Mouse (Mus musculus) C2C12 (cell line): ENCODE data around the gene Gjc2. TPM values are rescaled to one million over a fixed set of nuclear protein-coding genes. Genes with fewer than 3 reads are reported as not detected.
"Not testable (repeated sequence)": the region's sequence is repeated elsewhere in the genome, so short reads cannot be mapped to it uniquely, and the experiment has no call there.

Experiments
- H3K27me3 ChIP-seq: one replicate; pipeline ENCODE4 v1.6.1; 2011; ENCODE audit not compliant: control insufficient read depth, insufficient read depth, insufficient read length
- H3K36me3 ChIP-seq: one replicate; pipeline ENCODE4 v1.6.1; 2011; ENCODE audit not compliant: control insufficient read depth, insufficient read depth
- H3K4me3 ChIP-seq: one replicate; pipeline ENCODE4 v1.5.1; 2011; ENCODE audit warnings: mild to moderate bottlenecking, control low read depth; ENCODE audit not compliant: poor library complexity, insufficient read depth, severe bottlenecking
- H3K79me2 ChIP-seq: one replicate; pipeline ENCODE4 v1.6.1; 2011; ENCODE audit not compliant: control insufficient read depth, insufficient read depth
- H3K79me3 ChIP-seq: one replicate; pipeline ENCODE4 v1.6.1; 2011; ENCODE audit warnings: low read depth, control low read depth
- H3ac ChIP-seq: one replicate; pipeline ENCODE3; 2011; ENCODE audit warnings: low read depth; ENCODE audit not compliant: control insufficient read depth, insufficient read length
- CEBPB ChIP-seq: IDR thresholded peaks from one replicate; pipeline ENCODE4 v1.6.1; 2011; ENCODE audit warnings: low read depth, mild to moderate bottlenecking, control low read depth, moderate library complexity
- CTCF ChIP-seq: IDR thresholded peaks from one replicate; pipeline ENCODE4 v1.5.1; 2011; ENCODE audit not compliant: control insufficient read depth, insufficient read depth, insufficient read length
- FOSL1 ChIP-seq: IDR thresholded peaks from one replicate; pipeline ENCODE4 v1.8.0; 2011; ENCODE audit warnings: mild to moderate bottlenecking, low read length; ENCODE audit not compliant: poor library complexity, insufficient read depth, severe bottlenecking
- MAX ChIP-seq: IDR thresholded peaks from one replicate; pipeline ENCODE4 v1.6.1; 2011; ENCODE audit warnings: mild to moderate bottlenecking, control low read depth
- MYOD1 ChIP-seq: IDR thresholded peaks from one replicate; pipeline ENCODE4 v1.6.1; 2011; ENCODE audit warnings: low read depth; ENCODE audit not compliant: control insufficient read depth, insufficient read length
- MYOG ChIP-seq: IDR thresholded peaks from one replicate; pipeline ENCODE4 v1.6.1; 2011; ENCODE audit not compliant: control insufficient read depth, insufficient read length; ENCODE audit errors: extremely low read depth
- USF1 ChIP-seq: IDR thresholded peaks from one replicate; pipeline ENCODE4 v1.6.1; 2011; ENCODE audit warnings: low read depth, mild to moderate bottlenecking, control low read depth, moderate library complexity
- polyA plus RNA-seq: library from polyadenylated mRNA; unstranded; fragments of >200 nt; fragmentation: generic; extraction: Trizol; gene quantifications from one replicate; pipeline ENCODE4 v1.2.1, GENCODE M21; 2012; ENCODE audit warnings: missing spikeins

Gjc2 gene
- polyA plus RNA-seq, 1 experiment: 0.02 TPM

DNA sequence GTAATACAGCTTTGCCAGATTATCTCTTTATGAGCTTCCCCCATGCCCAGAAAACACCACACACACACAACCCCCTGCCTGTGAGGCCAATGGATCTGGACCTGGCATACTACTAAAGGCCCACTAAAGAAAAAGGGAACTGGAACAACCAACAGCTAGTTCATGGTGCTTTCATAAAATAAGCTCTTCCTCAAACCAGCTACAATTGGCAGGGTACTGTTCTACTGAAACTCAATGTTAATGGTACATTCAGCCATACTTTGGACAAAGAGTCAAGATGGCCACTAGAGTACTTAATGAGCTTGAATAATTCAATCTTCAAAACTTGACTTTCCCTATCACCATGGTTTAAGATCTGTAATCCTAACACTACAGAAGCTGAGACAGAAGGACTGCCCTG, 38.6 kb upstream of the Gjc2 start:
- Histone ChIP-seq H3K36me3 (peaks cover 86% of the 10 kb centered on the region), H3K79me3 (peaks cover 100% of the 10 kb centered on the region), H3K27me3 (no peaks in the 10 kb centered on the region), H3ac (no peak overlapping the region), H3K4me3 (no peak overlapping the region), H3K79me2 (peaks cover 100% of the 10 kb centered on the region)
- TF ChIP-seq MYOG: no peak
- TF ChIP-seq CTCF: no peak
- no peak for TF ChIP-seq USF1
- no peak for TF ChIP-seq MYOD1
- no peak for TF ChIP-seq FOSL1
- no peak for TF ChIP-seq CEBPB
- no peak for TF ChIP-seq MAX

DNA sequence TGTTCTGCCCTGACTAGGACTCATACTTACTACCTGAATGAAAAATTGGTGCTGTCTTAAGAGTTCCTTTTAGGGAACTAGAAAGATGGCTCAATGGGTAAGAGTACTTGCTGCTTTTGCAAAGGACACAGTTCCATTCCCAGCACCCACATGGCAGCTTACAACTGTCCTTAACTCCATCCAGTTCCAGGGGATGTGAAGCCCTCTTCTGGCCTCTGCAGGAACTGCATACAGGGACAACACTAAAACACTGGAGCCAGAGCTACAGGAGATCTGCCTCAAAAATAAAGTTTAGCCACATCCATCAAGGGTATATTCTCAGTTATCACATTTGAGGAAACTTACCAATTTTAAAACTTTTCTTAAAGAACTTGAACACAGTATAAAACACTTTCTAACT, 36.1 kb upstream of the Gjc2 start:
- TF ChIP-seq MAX (no peak), CEBPB (no peak), CTCF (no peak), FOSL1 (no peak), MYOG (no peak), USF1 (no peak), MYOD1 (no peak)
- H3K27me3 ChIP-seq: no peaks in the 10 kb centered on the region
- H3K4me3 ChIP-seq: no peak overlapping the region
- peaks cover 97% of the 10 kb centered on the region for H3K36me3 ChIP-seq
- no peak overlapping the region for H3ac ChIP-seq
- H3K79me3 ChIP-seq: peaks cover 100% of the 10 kb centered on the region
- H3K79me2 ChIP-seq: peaks cover 100% of the 10 kb centered on the region

DNA sequence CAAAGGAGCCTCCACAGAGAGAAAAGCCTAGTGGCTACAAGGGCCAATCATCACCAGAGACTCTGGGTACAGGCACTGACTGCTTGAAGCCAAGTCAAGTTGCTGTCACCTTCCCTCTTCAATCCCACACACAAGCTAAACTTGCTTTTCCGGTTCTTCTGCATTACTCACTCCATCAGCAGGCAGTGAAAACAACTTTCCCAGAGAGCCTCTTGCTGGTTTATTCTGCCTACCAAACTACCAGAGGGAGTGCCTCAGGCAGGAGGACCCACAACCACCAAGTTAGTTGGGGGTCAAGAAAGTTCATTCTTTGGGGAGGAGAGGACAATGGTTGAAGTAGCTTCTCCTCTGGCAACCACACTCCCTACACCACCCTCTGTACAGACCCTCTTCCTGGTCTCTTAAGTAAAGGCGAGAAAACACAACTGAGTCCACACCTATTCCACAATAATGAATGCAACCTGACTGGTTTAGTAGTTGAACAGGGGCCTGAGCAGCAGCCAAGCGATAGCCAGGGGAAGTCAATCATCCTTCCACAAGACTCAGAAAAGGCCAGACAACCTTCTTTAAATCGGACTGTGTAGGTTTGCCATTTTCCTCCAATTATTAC, 35.5 kb upstream of the Gjc2 start:
- peaks cover 97% of the 10 kb centered on the region for H3K36me3 ChIP-seq

DNA sequence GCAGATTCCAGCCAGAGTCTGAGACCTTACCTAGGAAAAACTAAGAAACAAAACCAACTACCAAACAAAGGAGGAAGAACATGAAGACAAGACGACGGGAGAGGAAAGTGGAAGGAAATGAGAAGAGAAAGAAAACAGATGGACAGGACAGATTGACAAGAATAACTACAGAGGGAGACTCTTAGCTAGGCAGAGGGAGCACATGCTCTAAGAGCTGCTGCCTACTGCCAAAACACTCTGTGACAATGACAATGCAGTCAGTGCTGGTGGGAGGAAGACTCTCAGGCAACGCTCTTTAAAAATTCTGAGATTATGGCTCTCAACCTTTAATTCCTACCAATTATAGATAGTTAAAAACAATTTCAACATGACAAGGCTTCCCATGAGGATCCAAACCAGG, 33.9 kb upstream of the Gjc2 start:
- Histone ChIP-seq H3ac (no peak overlapping the region), H3K4me3 (no peak overlapping the region), H3K27me3 (no peaks in the 10 kb centered on the region), H3K36me3 (peaks cover 94% of the 10 kb centered on the region), H3K79me3 (peaks cover 93% of the 10 kb centered on the region), H3K79me2 (peaks cover 100% of the 10 kb centered on the region)
- TF ChIP-seq MYOD1 (no peak), CEBPB (no peak), MAX (no peak), FOSL1 (no peak), MYOG (no peak), USF1 (no peak), CTCF (no peak)

More for the DNA sequence above, 35.5 kb upstream of the Gjc2 start:
- H3K79me3 ChIP-seq: peaks cover 99% of the 10 kb centered on the region
- H3K79me2 ChIP-seq: peaks cover 100% of the 10 kb centered on the region
- TF ChIP-seq CTCF (no peak), CEBPB (no peak), FOSL1 (no peak), MAX (no peak), USF1 (no peak), MYOD1 (no peak), MYOG (no peak)
- H3ac ChIP-seq: no peak overlapping the region
- no peak overlapping the region for H3K4me3 ChIP-seq
- H3K27me3 ChIP-seq: no peaks in the 10 kb centered on the region

DNA sequence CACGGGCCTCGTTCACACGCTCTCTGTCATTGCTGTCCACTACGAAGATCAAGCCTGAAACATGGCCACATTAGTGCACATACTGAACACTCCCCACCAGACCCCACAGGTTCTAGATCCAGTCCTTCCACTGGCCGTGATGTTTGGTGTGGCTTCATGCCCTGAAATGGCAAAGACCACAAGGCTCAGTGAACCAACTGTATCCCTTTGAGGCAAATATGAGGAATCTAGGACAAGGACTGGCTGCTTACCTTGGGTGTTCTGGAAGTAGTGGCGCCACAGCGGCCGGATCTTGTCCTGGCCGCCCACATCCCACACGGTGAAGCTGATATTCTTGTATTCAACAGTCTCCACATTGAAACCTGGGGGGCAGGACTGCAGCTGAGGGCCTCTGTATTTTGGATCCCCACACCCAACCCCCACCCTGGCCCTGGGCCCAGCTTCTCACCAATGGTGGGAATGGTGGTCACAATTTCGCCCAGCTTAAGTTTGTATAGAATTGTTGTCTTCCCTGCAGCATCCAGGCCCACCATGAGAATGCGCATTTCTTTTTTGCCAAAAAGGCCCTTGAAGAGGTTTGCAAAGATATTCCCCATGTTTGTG, 30.0 kb upstream of the Gjc2 start:
- H3K79me3 ChIP-seq: peaks cover 60% of the 10 kb centered on the region
- H3K36me3 ChIP-seq: peaks cover 82% of the 10 kb centered on the region
- no peak overlapping the region for H3ac ChIP-seq
- no peaks in the 10 kb centered on the region for H3K27me3 ChIP-seq
- H3K4me3 ChIP-seq: no peak overlapping the region
- TF ChIP-seq MAX (no peak), FOSL1 (no peak), CEBPB (no peak), MYOG (no peak), USF1 (no peak), CTCF (no peak), MYOD1 (no peak)
- H3K79me2 ChIP-seq: peaks cover 97% of the 10 kb centered on the region

DNA sequence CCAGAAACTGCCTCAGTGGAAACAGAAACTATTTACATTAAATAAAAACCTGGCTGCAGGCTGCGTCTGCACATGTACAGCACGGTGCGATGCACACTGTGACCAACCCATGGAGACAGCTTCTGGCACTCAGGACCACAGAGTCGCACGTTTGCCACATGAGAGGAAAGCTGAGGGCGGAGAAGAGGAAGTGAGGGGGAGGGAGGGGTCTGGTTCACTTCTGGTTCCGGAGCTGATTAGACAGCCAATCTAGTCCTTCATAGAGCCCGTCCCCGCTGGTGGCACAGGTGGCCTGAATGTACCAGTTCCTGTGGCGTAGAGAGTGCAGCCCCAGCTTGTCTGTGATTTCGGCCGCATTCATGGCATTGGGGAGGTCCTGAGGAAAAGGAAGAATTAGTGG, 29.3 kb upstream of the Gjc2 start:
- H3K79me3 ChIP-seq: peaks cover 53% of the 10 kb centered on the region
- H3K4me3 ChIP-seq, H3K27me3 ChIP-seq, H3ac ChIP-seq: not testable (repeated sequence)
- peaks cover 90% of the 10 kb centered on the region for H3K79me2 ChIP-seq
- H3K36me3 ChIP-seq: peaks cover 76% of the 10 kb centered on the region

DNA sequence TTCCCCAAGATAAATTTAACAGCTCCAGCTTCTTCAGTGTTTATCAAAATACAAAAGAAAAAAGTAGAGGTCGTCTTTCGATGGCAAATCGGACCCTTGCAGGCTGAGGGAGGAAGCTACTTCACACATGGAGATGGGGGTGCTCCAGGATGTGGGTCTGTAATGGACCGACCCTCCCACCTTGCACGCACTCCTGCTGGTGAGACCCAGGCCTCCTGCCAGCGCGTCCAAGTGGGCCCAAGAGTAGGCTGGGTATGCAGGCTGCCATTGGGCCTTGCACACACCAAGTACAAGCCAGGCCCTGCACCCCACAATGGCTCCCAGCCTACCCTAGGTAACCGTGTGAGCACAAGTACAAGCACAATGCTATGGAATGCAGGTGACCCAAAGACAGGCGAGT, 28.5 kb upstream of the Gjc2 start:
- not testable (repeated sequence) for H3K4me3 ChIP-seq, H3K27me3 ChIP-seq, H3ac ChIP-seq
- Histone ChIP-seq H3K79me3 (peaks cover 45% of the 10 kb centered on the region), H3K79me2 (peaks cover 83% of the 10 kb centered on the region), H3K36me3 (peaks cover 71% of the 10 kb centered on the region)
